ENCODE assay signal across 23 mouse cellular contexts in the genomic region with DNA sequence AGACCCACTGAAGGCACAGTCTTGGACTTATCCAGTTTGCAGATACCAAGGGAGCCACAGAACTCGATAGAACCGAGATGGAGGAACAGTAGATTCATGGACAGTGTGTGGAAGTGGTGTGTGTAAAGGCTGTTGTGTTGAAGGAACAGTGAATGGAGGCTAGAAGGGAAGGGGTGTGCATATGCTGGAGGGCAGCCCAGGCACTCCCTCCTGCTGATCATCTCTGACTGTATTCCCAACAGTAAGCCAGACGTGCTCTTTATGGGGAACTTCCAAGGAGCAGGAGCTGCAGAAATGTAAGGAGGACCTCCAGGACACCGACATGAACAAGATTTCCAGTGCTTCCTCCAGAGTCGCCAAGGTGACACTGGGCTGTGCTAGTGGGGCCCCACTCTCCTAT. TPM values are rescaled to one million over a fixed set of nuclear protein-coding genes. Genes with fewer than 3 reads are reported as not detected.
"Had no signal": no experiment of that assay in that cellular context is flagged by ENCODE, and none has a peak within 500 bp of the region (broad histone marks: within the 10 kb centered on the region; RNA-seq: fewer than 3 reads in every experiment).

No protein-coding gene starts in this region.

- H3K4me3 ChIP-seq: neural tube, embryonic 15.5 days; stomach, embryonic 15.5 days had no signal

- DNase-seq: retina, postnatal 1 day; right cerebral cortex, adult 18-20 months; right cerebral cortex, postnatal 14 days; right cerebral cortex, postnatal 25 days; right cerebral cortex, postnatal 4 days; spleen, adult 18-20 months; thymus, adult 18-20 months; thymus, adult 2 months; thymus, postnatal 14 days; thymus, postnatal 25 days; thymus, postnatal 36 days; thymus, postnatal 4 days had no signal

- H3K36me3 ChIP-seq: neural tube, embryonic 15.5 days; stomach, embryonic 15.5 days had no signal

- H3K4me1 ChIP-seq: neural tube, embryonic 15.5 days; stomach, embryonic 15.5 days had no signal

- H3K27me3 ChIP-seq: neural tube, embryonic 15.5 days; stomach, embryonic 15.5 days had no signal

- H3K9ac ChIP-seq: neural tube, embryonic 15.5 days; stomach, embryonic 15.5 days had no signal

- H3K27ac ChIP-seq: neural tube, embryonic 15.5 days; stomach, embryonic 15.5 days; stomach, postnatal 0 days had no signal

- H3K4me2 ChIP-seq: neural tube, embryonic 15.5 days; stomach, embryonic 15.5 days had no signal

RNA-seq across cellular contexts. Expression of a gene that starts 27.4 kb away (rescaled TPM):
- total RNA-seq: neutrophil, adult 5-6 weeks had no signal
- polyA plus RNA-seq: small intestine, adult 2 months; spleen, adult 2 months; stomach, embryonic 14.5 days; stomach, embryonic 15.5 days; stomach, embryonic 16.5 days; thymus, postnatal 0 days; urinary bladder, adult 2 months had no signal

RNA-seq across cellular contexts. Expression of a gene that starts 38.3 kb away (rescaled TPM):
- polyA plus RNA-seq: neural tube, embryonic 14.5 days; neural tube, embryonic 15.5 days had no signal

RNA-seq across cellular contexts. Expression of a gene that starts 44.4 kb away (rescaled TPM):
- total RNA-seq: neutrophil, adult 5-6 weeks had no signal
